Mouse (Mus musculus) adrenal gland, adult 2 months (tissue): Measurements from ENCODE around the gene Apba2. TPM values are rescaled to one million over a fixed set of nuclear protein-coding genes. Genes with fewer than 3 reads are reported as not detected.

Experiments used
- DNase-seq: peaks from one replicate; pipeline ENCODE4 v3.0.0; 2021
- long read RNA-seq: library from polyadenylated mRNA; stranded (forward); transcript quantifications from one replicate; pipeline ENCODE4 v2.0.0, GENCODE M21; 2021
- polyA plus RNA-seq: library from polyadenylated mRNA; depleted of rRNA; stranded (reverse); fragments of >200 nt; gene quantifications from 2 replicates; pipeline ENCODE4 v1.2.3, GENCODE M21; 2012; rRNA removed
- total RNA-seq, 2 experiments: library from RNA; stranded (reverse); gene quantifications; 2 replicates each; pipeline ENCODE4 v1.2.3; 2021

The Apba2 gene
- total RNA-seq (under 1 TPM in 1 of 2 experiments, not detected in 1; 0.31 TPM), polyA plus RNA-seq (0.48 and 1.4 TPM in 2 replicates)
- long read RNA-seq = 0 reads

- peak; percentile 14 for DNase-seq
Observed at GRCm38 (mm10) chr7:64501536-64502270, at the start of gene Apba2. Apba2 (plus strand) TSS chr7:64501706.

GRCm38 (mm10) chr7:64451861-64452382, 49.6 kb upstream of the Apba2 start:
- no peak for DNase-seq

- no peak for DNase-seq
Observed at GRCm38 (mm10) chr7:64452471-64453222, 48.9 kb upstream of the Apba2 start.

- no peak for DNase-seq
Observed at GRCm38 (mm10) chr7:64456176-64456575, 45.3 kb upstream of the Apba2 start.

GRCm38 (mm10) chr7:64456676-64457075, 44.8 kb upstream of the Apba2 start:
- DNase-seq = no peak

GRCm38 (mm10) chr7:64457811-64458210, 43.7 kb upstream of the Apba2 start:
- DNase-seq = no peak

- DNase-seq = no peak
Observed at GRCm38 (mm10) chr7:64497438-64497837, 4.1 kb upstream of the Apba2 start.

- no peak for DNase-seq
Observed at GRCm38 (mm10) chr7:64502271-64503180, 1.0 kb downstream of the Apba2 start.

GRCm38 (mm10) chr7:64503641-64504040, 2.1 kb downstream of the Apba2 start:
- DNase-seq = no peak

GRCm38 (mm10) chr7:64504691-64505231, 3.3 kb downstream of the Apba2 start:
- DNase-seq = no peak

GRCm38 (mm10) chr7:64505571-64505970, 4.1 kb downstream of the Apba2 start:
- DNase-seq = no peak

GRCm38 (mm10) chr7:64508826-64509225, 7.3 kb downstream of the Apba2 start:
- DNase-seq = no peak

- DNase-seq = no peak
Observed at GRCm38 (mm10) chr7:64509911-64510310, 8.4 kb downstream of the Apba2 start.

GRCm38 (mm10) chr7:64510526-64511210, 9.2 kb downstream of the Apba2 start:
- no peak for DNase-seq

GRCm38 (mm10) chr7:64513621-64514020, 12.1 kb downstream of the Apba2 start:
- DNase-seq = no peak

- DNase-seq = no peak
Observed at GRCm38 (mm10) chr7:64515280-64515679, 13.8 kb downstream of the Apba2 start.

GRCm38 (mm10) chr7:64515891-64516290, 14.4 kb downstream of the Apba2 start:
- DNase-seq = no peak

- no peak for DNase-seq
Observed at GRCm38 (mm10) chr7:64519091-64519490, 17.6 kb downstream of the Apba2 start.

GRCm38 (mm10) chr7:64519521-64519920, 18.0 kb downstream of the Apba2 start:
- DNase-seq = no peak

GRCm38 (mm10) chr7:64521695-64522408, 20.3 kb downstream of the Apba2 start:
- no peak for DNase-seq

- no peak for DNase-seq
Observed at GRCm38 (mm10) chr7:64522409-64522730, 20.9 kb downstream of the Apba2 start.
